Mouse (Mus musculus) liver, embryonic 15.5 days (tissue): ENCODE measurements at regions not wholly inside any gene's neighbourhood (a gene's known extent, or its start where the extent isn't known, plus 50 kb on each side); places are given as distances from the start of the nearest gene placed in this dataset.

Experiments used
- ATAC-seq: fragments of 200-750 bp; cut with Nextera tagmentation; 2 replicates; pipeline ENCODE4 v1.8.0; 2017; ENCODE audit warnings: moderate number of reproducible peaks, mild to moderate bottlenecking, moderate library complexity; ENCODE audit not compliant: insufficient read depth
- H3K27ac ChIP-seq: fragments of 300-500 bp; sonication (generic); replicated peaks from 2 replicates; pipeline ENCODE4 v1.5.1; 2015; ENCODE audit warnings: mild to moderate bottlenecking, inconsistent platforms
- H3K27me3 ChIP-seq: fragments of 300-500 bp; sonication (generic); 2 replicates; pipeline ENCODE4 v1.6.1; 2015; ENCODE audit warnings: mild to moderate bottlenecking, inconsistent platforms
- H3K36me3 ChIP-seq: fragments of 300-500 bp; sonication (generic); replicated peaks from 2 replicates; pipeline ENCODE4 v1.6.1; 2015; ENCODE audit warnings: moderate library complexity, mild to moderate bottlenecking, inconsistent platforms
- H3K4me1 ChIP-seq: fragments of 300-500 bp; sonication (generic); replicated peaks from 2 replicates; pipeline ENCODE4 v1.6.1; 2015; ENCODE audit warnings: inconsistent platforms
- H3K4me2 ChIP-seq: fragments of 300-500 bp; sonication (generic); 2 replicates; pipeline ENCODE4 v1.6.1; 2015; ENCODE audit warnings: moderate library complexity, mild to moderate bottlenecking, inconsistent platforms
- H3K4me3 ChIP-seq: fragments of 300-500 bp; sonication (generic); replicated peaks from 2 replicates; pipeline ENCODE4 v1.5.1; 2015; ENCODE audit warnings: mild to moderate bottlenecking, inconsistent platforms
- H3K9ac ChIP-seq: fragments of 300-500 bp; sonication (generic); 2 replicates; pipeline ENCODE4 v1.6.1; 2015; ENCODE audit warnings: moderate library complexity, mild to moderate bottlenecking, inconsistent platforms
- H3K9me3 ChIP-seq: fragments of 300-500 bp; sonication (generic); replicated peaks from 2 replicates; pipeline ENCODE4 v1.6.1; 2016; ENCODE audit warnings: inconsistent platforms
- WGBS: fragments of 180-500 bp; shearing (Covaris S2); methylation state at CpG from one replicate; pipeline ENCODE4 v1.1.7; 2015; ENCODE audit warnings: mixed read lengths; ENCODE audit not compliant: insufficient replicate concordance; 5-methylcytosine and 5-hydroxymethylcytosine counted together

DNA sequence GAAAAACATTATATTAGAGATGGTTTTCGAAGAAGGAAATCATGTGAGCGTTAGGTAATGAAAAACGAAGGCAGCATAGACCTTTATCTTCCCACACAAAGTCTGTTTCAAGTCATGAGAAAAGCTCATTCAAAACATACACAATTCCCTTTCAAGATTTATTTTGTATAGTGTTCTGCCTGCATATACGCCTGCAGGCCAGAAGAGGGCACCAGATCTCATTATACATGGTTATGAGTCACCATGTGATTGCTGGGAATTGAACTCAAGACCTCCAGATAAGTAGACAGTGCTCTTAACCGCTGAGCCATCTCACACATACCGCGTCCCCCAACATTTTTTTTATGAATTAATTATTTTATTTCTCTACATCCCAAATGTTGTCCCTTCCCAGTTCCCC, 578.3 kb upstream of the Ccdc54 start:
- Histone ChIP-seq H3K4me3 (no peak overlapping the region), H3K4me1 (no peaks in the 10 kb centered on the region), H3K27ac (no peak overlapping the region), H3K4me2 (no peak overlapping the region), H3K27me3 (no peaks in the 10 kb centered on the region), H3K9me3 (no peaks in the 10 kb centered on the region), H3K9ac (no peak overlapping the region), H3K36me3 (no peaks in the 10 kb centered on the region)
- ATAC-seq = no peak
- 58% methylated on average over 7 of the region's 7 CpGs for WGBS

DNA sequence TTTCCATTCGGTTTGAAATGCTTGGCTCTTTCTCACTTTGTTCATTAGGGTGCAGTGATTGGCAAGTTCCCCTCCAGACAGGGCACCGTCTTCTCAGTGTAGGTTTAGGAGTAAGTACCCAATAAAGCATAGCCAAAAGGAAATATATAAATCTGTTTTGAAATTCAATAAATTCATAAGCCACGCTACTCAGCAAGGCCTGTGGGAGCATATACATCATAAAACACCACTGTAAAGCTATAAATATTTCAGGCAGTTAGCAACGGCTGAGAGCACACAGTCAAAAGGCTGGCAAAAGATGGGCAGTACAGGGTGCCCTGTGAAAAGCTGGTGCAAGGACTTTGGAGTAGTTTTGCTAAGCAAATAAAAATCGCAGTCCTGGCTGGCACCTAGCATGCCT, 569.8 kb upstream of the Ccdc54 start:
- no peak overlapping the region for H3K4me2 ChIP-seq
- H3K4me1 ChIP-seq = no peaks in the 10 kb centered on the region
- ATAC-seq = no peak
- H3K27me3 ChIP-seq = no peaks in the 10 kb centered on the region
- H3K9ac ChIP-seq = no peak overlapping the region
- no peaks in the 10 kb centered on the region for H3K9me3 ChIP-seq
- no peak overlapping the region for H3K4me3 ChIP-seq
- H3K27ac ChIP-seq = no peak overlapping the region
- WGBS = 60% methylated on average over 5 of the region's 5 CpGs
- H3K36me3 ChIP-seq = no peaks in the 10 kb centered on the region

DNA sequence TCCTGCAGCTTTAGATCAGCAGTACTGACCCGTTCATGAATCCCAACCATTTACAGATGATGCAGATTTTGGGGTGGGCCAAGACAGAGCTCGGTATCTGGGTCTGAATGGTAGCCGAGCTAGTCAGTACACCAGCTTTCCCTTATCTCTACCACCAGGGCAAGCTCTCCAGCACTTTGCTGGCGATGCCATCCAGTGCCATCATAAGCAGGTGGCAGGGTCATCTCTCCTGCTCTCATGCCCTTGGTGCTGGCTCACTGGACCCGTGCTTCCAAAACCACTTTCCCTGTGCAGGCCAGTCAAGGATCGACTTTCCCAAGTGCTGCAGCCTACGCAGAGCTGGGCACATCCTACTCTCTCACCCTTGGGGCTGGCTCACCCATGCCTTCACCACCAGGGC, 547.6 kb upstream of the Ccdc54 start:
- no peaks in the 10 kb centered on the region for H3K9me3 ChIP-seq

DNA sequence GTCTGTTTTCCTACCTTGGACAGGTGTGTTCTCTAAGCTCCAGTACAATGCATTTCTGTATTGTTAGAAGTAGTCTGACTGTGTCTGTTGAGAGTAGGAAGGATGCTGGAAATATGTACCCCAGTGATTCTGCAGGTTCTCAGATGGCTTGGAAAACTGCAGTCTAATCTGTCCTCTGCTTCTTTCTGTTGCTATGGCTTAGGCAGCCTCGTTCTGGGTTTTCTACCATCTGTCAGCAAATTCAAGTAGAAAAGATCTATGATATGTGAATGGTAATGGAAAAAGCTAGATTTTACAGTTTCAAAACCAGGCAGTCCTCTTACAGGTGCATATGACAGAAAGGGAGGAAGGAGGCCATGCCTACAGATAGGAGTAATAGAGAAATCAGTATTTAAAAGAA, 528.9 kb upstream of the Ccdc54 start:
- no peak overlapping the region for H3K9ac ChIP-seq
- H3K36me3 ChIP-seq = no peaks in the 10 kb centered on the region
- no peaks in the 10 kb centered on the region for H3K27me3 ChIP-seq
- no peak overlapping the region for H3K4me2 ChIP-seq
- ATAC-seq = no peak
- H3K27ac ChIP-seq = no peak overlapping the region
- WGBS = 45% methylated on average over 1 of the region's 1 CpGs
- H3K4me3 ChIP-seq = no peak overlapping the region
- H3K4me1 ChIP-seq = no peaks in the 10 kb centered on the region
- no peaks in the 10 kb centered on the region for H3K9me3 ChIP-seq

More for the DNA sequence above, 547.6 kb upstream of the Ccdc54 start:
- Histone ChIP-seq H3K9ac (no peak overlapping the region), H3K36me3 (no peaks in the 10 kb centered on the region), H3K4me1 (no peaks in the 10 kb centered on the region), H3K27me3 (no peaks in the 10 kb centered on the region), H3K27ac (no peak overlapping the region), H3K4me3 (no peak overlapping the region), H3K4me2 (no peak overlapping the region)
- WGBS = 68% methylated on average over 7 of the region's 7 CpGs
- no peak for ATAC-seq

DNA sequence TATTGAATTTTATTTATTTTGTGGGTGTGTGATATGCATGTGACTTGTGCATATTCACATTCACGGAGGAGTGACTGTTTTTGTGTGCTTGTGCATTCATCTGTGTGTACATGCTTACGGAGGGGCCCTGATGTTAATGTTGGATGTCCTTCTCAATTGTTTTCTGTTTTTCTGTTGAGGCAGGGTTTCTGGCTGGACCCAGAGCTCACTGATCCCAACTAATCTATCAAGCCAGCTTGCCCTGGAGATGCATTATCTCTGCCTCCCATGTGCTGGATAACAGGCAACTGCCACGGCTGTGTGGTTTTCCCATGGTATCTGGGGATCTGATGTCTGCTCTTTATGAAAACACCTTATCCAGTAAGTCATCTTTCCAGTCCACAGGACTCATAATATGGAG, 527.4 kb upstream of the Ccdc54 start:
- H3K4me3 ChIP-seq = no peak overlapping the region
- WGBS = 22% methylated on average over 3 of the region's 3 CpGs
- no peaks in the 10 kb centered on the region for H3K27me3 ChIP-seq
- H3K27ac ChIP-seq = no peak overlapping the region
- H3K36me3 ChIP-seq = no peaks in the 10 kb centered on the region
- no peak overlapping the region for H3K9ac ChIP-seq
- ATAC-seq = peak; percentile 40; the same call in 1 of the 2 replicates
- no peaks in the 10 kb centered on the region for H3K9me3 ChIP-seq
- H3K4me1 ChIP-seq = no peaks in the 10 kb centered on the region
- H3K4me2 ChIP-seq = no peak overlapping the region

DNA sequence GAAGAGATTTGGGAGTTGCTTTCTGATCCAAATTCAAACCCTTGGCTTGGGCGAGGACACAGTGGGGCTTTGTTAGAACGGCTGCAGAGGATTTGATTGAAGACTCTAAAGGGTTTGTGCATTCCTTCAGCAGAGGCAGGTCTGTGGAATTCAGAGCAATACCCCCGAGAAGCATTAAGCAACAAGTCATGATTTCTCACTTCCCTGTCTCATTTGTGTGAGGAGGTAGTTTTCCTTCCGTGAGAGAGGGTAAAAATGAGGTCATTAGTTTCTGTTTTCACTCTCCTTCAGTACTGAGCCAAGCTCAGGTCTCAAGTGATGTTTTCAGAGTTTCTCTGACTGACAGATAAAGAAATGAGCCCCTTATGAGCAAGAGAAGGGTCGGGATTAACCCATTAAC, 526.9 kb upstream of the Ccdc54 start:
- no peaks in the 10 kb centered on the region for H3K27me3 ChIP-seq
- no peaks in the 10 kb centered on the region for H3K36me3 ChIP-seq
- H3K4me3 ChIP-seq = no peak overlapping the region
- no peak for ATAC-seq
- no peak overlapping the region for H3K27ac ChIP-seq
- WGBS = 28% methylated on average over 5 of the region's 5 CpGs
- H3K4me1 ChIP-seq = no peaks in the 10 kb centered on the region
- H3K9me3 ChIP-seq = no peaks in the 10 kb centered on the region
- H3K4me2 ChIP-seq = no peak overlapping the region
- no peak overlapping the region for H3K9ac ChIP-seq

DNA sequence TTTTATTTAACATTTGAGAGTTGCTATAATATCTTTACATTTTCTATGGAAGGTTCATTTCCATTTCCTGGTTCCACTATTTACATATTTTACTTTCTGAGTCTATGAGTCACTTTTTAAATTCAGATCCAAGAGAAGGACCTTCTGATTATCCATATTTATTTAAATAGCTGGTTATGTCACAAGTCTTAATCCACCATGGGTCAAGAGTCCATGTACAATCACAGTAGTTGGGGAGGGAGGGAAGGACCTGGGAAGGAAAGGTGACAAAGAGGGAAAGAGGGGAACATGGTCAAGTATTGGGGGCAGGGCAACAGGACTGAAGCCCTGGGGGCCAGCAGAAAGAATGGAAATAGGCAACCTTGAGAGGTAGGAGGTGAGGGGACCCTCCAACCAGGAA, 518.9 kb upstream of the Ccdc54 start:
- no peak overlapping the region for H3K9ac ChIP-seq
- no peak overlapping the region for H3K4me3 ChIP-seq
- no peak for ATAC-seq
- no peak overlapping the region for H3K4me2 ChIP-seq
- H3K27me3 ChIP-seq = no peaks in the 10 kb centered on the region
- H3K36me3 ChIP-seq = no peaks in the 10 kb centered on the region
- no peaks in the 10 kb centered on the region for H3K4me1 ChIP-seq
- H3K27ac ChIP-seq = no peak overlapping the region
- no peaks in the 10 kb centered on the region for H3K9me3 ChIP-seq

DNA sequence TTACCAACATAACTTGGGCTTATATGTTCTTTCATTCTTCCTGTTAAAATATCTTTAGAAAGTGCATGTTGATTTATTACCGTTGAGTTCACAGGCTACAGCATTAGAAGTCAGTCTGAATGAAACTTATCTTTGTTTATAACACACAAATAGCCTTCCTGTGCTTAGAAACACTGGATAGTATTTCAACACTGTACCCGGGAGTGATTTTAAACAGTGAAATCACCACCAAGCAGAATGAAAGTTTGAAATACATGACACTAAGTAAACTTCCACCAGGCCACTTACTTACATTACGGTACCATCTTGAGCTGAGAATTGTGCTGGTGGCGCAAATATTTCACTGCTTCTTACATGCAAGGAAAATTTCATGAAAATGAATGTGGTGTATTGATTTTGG, 516.5 kb upstream of the Ccdc54 start:
- WGBS = 61% methylated on average over 4 of the region's 4 CpGs
- Histone ChIP-seq H3K9me3 (no peaks in the 10 kb centered on the region), H3K4me1 (no peaks in the 10 kb centered on the region), H3K36me3 (no peaks in the 10 kb centered on the region), H3K4me3 (no peak overlapping the region), H3K4me2 (no peak overlapping the region), H3K9ac (no peak overlapping the region), H3K27me3 (no peaks in the 10 kb centered on the region), H3K27ac (no peak overlapping the region)
- ATAC-seq = no peak

DNA sequence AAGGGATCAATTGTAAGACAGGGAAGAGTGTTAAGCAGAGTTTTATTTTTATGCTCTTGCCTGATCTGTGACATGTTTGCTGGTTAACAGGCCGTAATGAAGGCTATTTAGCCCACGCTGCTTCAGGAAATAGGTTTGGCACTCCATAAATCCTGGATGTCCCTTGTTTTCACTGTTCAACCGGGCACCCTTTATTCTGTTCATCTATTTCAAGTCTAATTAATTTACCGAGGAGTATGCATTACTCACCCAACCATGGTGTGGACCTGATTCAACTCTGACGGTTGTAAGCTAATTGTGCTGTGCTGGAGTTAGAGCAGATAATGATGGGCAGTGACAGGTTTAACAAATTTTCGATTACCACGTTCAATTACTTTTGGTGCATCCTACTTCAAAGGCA, 495.6 kb upstream of the Ccdc54 start:
- Histone ChIP-seq H3K27ac (no peak overlapping the region), H3K9ac (no peak overlapping the region), H3K9me3 (no peaks in the 10 kb centered on the region), H3K4me3 (no peak overlapping the region), H3K4me1 (no peaks in the 10 kb centered on the region), H3K4me2 (no peak overlapping the region), H3K27me3 (no peaks in the 10 kb centered on the region), H3K36me3 (no peaks in the 10 kb centered on the region)
- WGBS = 68% methylated on average over 7 of the region's 7 CpGs
- ATAC-seq = no peak

DNA sequence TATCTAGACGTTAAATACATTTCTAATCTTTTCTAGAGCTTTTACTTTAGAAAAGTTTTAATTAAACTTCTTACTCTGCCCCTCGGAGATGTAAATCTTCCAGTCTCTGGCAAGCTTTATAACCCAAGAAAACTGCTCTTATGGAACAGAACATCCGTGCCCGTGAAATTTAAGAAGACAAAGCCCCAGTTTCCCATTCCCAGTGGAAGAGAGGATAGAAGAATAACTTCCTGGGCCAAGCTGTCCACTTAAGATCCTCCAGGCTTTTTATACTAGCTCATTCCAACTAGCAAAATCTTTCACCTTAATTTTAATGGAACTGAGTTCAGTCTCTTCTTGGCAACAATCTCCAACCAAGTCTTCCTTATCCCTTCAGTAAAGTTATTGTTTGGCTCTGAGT, 489.2 kb upstream of the Ccdc54 start:
- Histone ChIP-seq H3K4me3 (no peak overlapping the region), H3K4me1 (no peaks in the 10 kb centered on the region), H3K27me3 (no peaks in the 10 kb centered on the region), H3K27ac (no peak overlapping the region), H3K4me2 (no peak overlapping the region), H3K9me3 (no peaks in the 10 kb centered on the region), H3K9ac (no peak overlapping the region), H3K36me3 (no peaks in the 10 kb centered on the region)
- WGBS = 48% methylated on average over 4 of the region's 4 CpGs
- ATAC-seq = no peak

DNA sequence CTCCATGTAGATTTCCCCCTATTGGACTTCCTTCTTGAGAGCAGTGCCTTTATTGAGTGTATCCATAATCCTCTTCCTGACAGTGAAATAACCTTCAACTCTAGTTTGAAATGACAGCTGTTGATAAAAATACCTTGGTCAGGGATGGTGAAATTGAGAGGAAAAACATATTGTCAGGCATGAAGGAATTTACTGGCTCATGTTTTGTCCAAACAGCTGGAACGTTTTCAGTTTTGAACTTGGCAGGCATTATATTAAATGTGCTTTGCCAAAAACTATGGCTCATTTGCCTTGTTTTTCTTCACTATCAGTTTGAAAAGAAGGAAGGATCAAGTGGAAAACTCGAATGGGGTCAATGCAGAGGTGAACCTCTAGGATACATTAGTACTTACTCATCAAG, 457.7 kb upstream of the Ccdc54 start:
- no peak overlapping the region for H3K9ac ChIP-seq
- no peak overlapping the region for H3K27ac ChIP-seq
- WGBS = 44% methylated on average over 2 of the region's 2 CpGs
- no peaks in the 10 kb centered on the region for H3K27me3 ChIP-seq
- H3K4me1 ChIP-seq = no peaks in the 10 kb centered on the region
- ATAC-seq = no peak
- no peak overlapping the region for H3K4me3 ChIP-seq
- no peaks in the 10 kb centered on the region for H3K9me3 ChIP-seq
- no peak overlapping the region for H3K4me2 ChIP-seq
- H3K36me3 ChIP-seq = no peaks in the 10 kb centered on the region

DNA sequence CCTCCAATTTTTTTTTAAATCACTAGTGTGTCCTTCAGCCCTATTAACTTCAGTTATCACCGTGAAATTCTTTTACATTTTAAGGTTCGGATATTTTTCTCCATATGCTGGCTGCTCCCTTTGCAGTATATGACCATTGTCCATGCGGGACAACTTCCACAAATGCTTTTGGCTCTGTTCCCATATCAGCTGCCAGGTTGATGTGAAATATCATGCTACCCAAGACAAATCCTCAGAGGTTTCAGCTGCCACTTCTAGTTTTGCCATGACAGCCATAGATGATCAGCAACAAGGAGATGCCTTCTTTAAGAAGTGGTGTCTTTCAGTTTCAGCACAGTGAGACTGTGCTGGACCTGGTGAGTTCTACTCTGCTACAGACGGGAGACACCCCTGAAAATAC, 457.2 kb upstream of the Ccdc54 start:
- no peak overlapping the region for H3K4me3 ChIP-seq
- H3K9ac ChIP-seq = no peak overlapping the region
- H3K36me3 ChIP-seq = no peaks in the 10 kb centered on the region
- no peaks in the 10 kb centered on the region for H3K27me3 ChIP-seq
- no peak overlapping the region for H3K27ac ChIP-seq
- no peaks in the 10 kb centered on the region for H3K9me3 ChIP-seq
- no peak for ATAC-seq
- H3K4me1 ChIP-seq = no peaks in the 10 kb centered on the region
- WGBS = 66% methylated on average over 4 of the region's 4 CpGs
- H3K4me2 ChIP-seq = no peak overlapping the region
